Mouse (Mus musculus): Measurements from ENCODE around the gene Rpap3. TPM values are rescaled to one million over a fixed set of nuclear protein-coding genes. Genes with fewer than 3 reads are reported as not detected.
"Not testable (repeated sequence)": the region's sequence is repeated elsewhere in the genome, so short reads cannot be mapped to it uniquely, and the experiment has no call there.

The Rpap3 gene
- polyA plus RNA-seq, 1 experiment: not detected

- 96% methylated on average over 9 of the region's 9 CpGs for WGBS
- no peak for TF ChIP-seq POLR2A (IDR thresholded peaks at IDR 0.05; ENCODE audit: insufficient read depth, low read depth, low read length)
- no peak for TF ChIP-seq CTCF (IDR thresholded peaks at IDR 0.05; ENCODE audit: insufficient read depth, low read depth, low read length)
- Histone ChIP-seq H3K27ac (ENCODE audit: insufficient read depth, low read depth, low read length) (no peak overlapping the region), H3K4me1 (ENCODE audit: control insufficient read depth, insufficient read depth, low read length) (peaks cover 8% of the 10 kb centered on the region; the same call in 1 of the 2 replicates), H3K4me3 (ENCODE audit: insufficient read depth, low read depth, low read length) (no peak overlapping the region)
Observed at GRCm38 (mm10) chr15:97684118-97684517, 21.5 kb downstream of the Rpap3 start.

- WGBS: 87% methylated on average over 8 of the region's 8 CpGs
- TF ChIP-seq CTCF (IDR thresholded peaks at IDR 0.05; ENCODE audit: insufficient read depth, low read depth, low read length) (no peak), POLR2A (IDR thresholded peaks at IDR 0.05; ENCODE audit: insufficient read depth, low read depth, low read length) (no peak)
- Histone ChIP-seq H3K4me1 (ENCODE audit: control insufficient read depth, insufficient read depth, low read length) (peaks cover 5% of the 10 kb centered on the region; the same call in 1 of the 2 replicates), H3K4me3 (ENCODE audit: insufficient read depth, low read depth, low read length) (no peak overlapping the region), H3K27ac (ENCODE audit: insufficient read depth, low read depth, low read length) (no peak overlapping the region)
Observed at GRCm38 (mm10) chr15:97682053-97682452, 23.6 kb downstream of the Rpap3 start.

GRCm38 (mm10) chr15:97679991-97680681, 25.5 kb downstream of the Rpap3 start:
- 69% methylated on average over 18 of the region's 18 CpGs for WGBS
- TF ChIP-seq POLR2A (IDR thresholded peaks at IDR 0.05; ENCODE audit: insufficient read depth, low read depth, low read length): no peak
- no peak for TF ChIP-seq CTCF (IDR thresholded peaks at IDR 0.05; ENCODE audit: insufficient read depth, low read depth, low read length)
- H3K4me3 ChIP-seq (ENCODE audit: insufficient read depth, low read depth, low read length): no peak overlapping the region
- no peak overlapping the region for H3K27ac ChIP-seq (ENCODE audit: insufficient read depth, low read depth, low read length)
- peaks cover 5% of the 10 kb centered on the region; the same call in 1 of the 2 replicates for H3K4me1 ChIP-seq (ENCODE audit: control insufficient read depth, insufficient read depth, low read length)

GRCm38 (mm10) chr15:97677341-97677740, 28.3 kb downstream of the Rpap3 start:
- no peak overlapping the region for H3K27ac ChIP-seq (ENCODE audit: insufficient read depth, low read depth, low read length)
- 95% methylated on average over 3 of the region's 3 CpGs for WGBS
- TF ChIP-seq POLR2A (IDR thresholded peaks at IDR 0.05; ENCODE audit: insufficient read depth, low read depth, low read length) (no peak), CTCF (IDR thresholded peaks at IDR 0.05; ENCODE audit: insufficient read depth, low read depth, low read length) (no peak)
- peaks cover 10% of the 10 kb centered on the region for H3K4me1 ChIP-seq (ENCODE audit: control insufficient read depth, insufficient read depth, low read length)
- no peak overlapping the region for H3K4me3 ChIP-seq (ENCODE audit: insufficient read depth, low read depth, low read length)

- H3K27ac ChIP-seq (ENCODE audit: insufficient read depth, low read depth, low read length): no peak overlapping the region
- TF ChIP-seq CTCF (IDR thresholded peaks at IDR 0.05; ENCODE audit: insufficient read depth, low read depth, low read length) (no peak), POLR2A (IDR thresholded peaks at IDR 0.05; ENCODE audit: insufficient read depth, low read depth, low read length) (no peak)
- H3K4me3 ChIP-seq (ENCODE audit: insufficient read depth, low read depth, low read length): no peak overlapping the region
- H3K4me1 ChIP-seq (ENCODE audit: control insufficient read depth, insufficient read depth, low read length): peaks cover 15% of the 10 kb centered on the region
- 86% methylated on average over 13 of the region's 13 CpGs for WGBS
Observed at GRCm38 (mm10) chr15:97675927-97676326, 29.7 kb downstream of the Rpap3 start.

GRCm38 (mm10) chr15:97674423-97674822, 31.2 kb downstream of the Rpap3 start:
- Histone ChIP-seq H3K4me3 (ENCODE audit: insufficient read depth, low read depth, low read length) (no peak overlapping the region), H3K27ac (ENCODE audit: insufficient read depth, low read depth, low read length) (no peak overlapping the region), H3K4me1 (ENCODE audit: control insufficient read depth, insufficient read depth, low read length) (peaks cover 9% of the 10 kb centered on the region)
- WGBS: 93% methylated on average over 4 of the region's 4 CpGs
- TF ChIP-seq CTCF (IDR thresholded peaks at IDR 0.05; ENCODE audit: insufficient read depth, low read depth, low read length) (no peak), POLR2A (IDR thresholded peaks at IDR 0.05; ENCODE audit: insufficient read depth, low read depth, low read length) (no peak)

GRCm38 (mm10) chr15:97673256-97674000, 32.2 kb downstream of the Rpap3 start:
- WGBS: 85% methylated on average over 7 of the region's 7 CpGs
- TF ChIP-seq CTCF (IDR thresholded peaks at IDR 0.05; ENCODE audit: insufficient read depth, low read depth, low read length): no peak
- no peak for TF ChIP-seq POLR2A (IDR thresholded peaks at IDR 0.05; ENCODE audit: insufficient read depth, low read depth, low read length)
- Histone ChIP-seq H3K4me1 (ENCODE audit: control insufficient read depth, insufficient read depth, low read length) (peaks cover 9% of the 10 kb centered on the region), H3K27ac (ENCODE audit: insufficient read depth, low read depth, low read length) (no peak overlapping the region), H3K4me3 (ENCODE audit: insufficient read depth, low read depth, low read length) (no peak overlapping the region)

GRCm38 (mm10) chr15:97672211-97672765, 33.3 kb downstream of the Rpap3 start:
- peak overlapping the region; percentile 11 for H3K27ac ChIP-seq (ENCODE audit: insufficient read depth, low read depth, low read length)
- 25% methylated on average over 9 of the region's 9 CpGs for WGBS
- H3K4me1 ChIP-seq (ENCODE audit: control insufficient read depth, insufficient read depth, low read length): peaks cover 9% of the 10 kb centered on the region
- no peak overlapping the region for H3K4me3 ChIP-seq (ENCODE audit: insufficient read depth, low read depth, low read length)
- no peak for TF ChIP-seq POLR2A (IDR thresholded peaks at IDR 0.05; ENCODE audit: insufficient read depth, low read depth, low read length)
- no peak for TF ChIP-seq CTCF (IDR thresholded peaks at IDR 0.05; ENCODE audit: insufficient read depth, low read depth, low read length)

- TF ChIP-seq POLR2A (IDR thresholded peaks at IDR 0.05; ENCODE audit: insufficient read depth, low read depth, low read length): no peak
- no peak for TF ChIP-seq CTCF (IDR thresholded peaks at IDR 0.05; ENCODE audit: insufficient read depth, low read depth, low read length)
- 80% methylated on average over 6 of the region's 6 CpGs for WGBS
- Histone ChIP-seq H3K27ac (ENCODE audit: insufficient read depth, low read depth, low read length) (no peak overlapping the region), H3K4me3 (ENCODE audit: insufficient read depth, low read depth, low read length) (no peak overlapping the region), H3K4me1 (ENCODE audit: control insufficient read depth, insufficient read depth, low read length) (peaks cover 9% of the 10 kb centered on the region)
Observed at GRCm38 (mm10) chr15:97670554-97670953, 35.1 kb downstream of the Rpap3 start.

GRCm38 (mm10) chr15:97668158-97668877, 37.3 kb downstream of the Rpap3 start:
- not testable (repeated sequence) for H3K4me3 ChIP-seq (ENCODE audit: insufficient read depth, low read depth, low read length); H3K27ac ChIP-seq (ENCODE audit: insufficient read depth, low read depth, low read length)
- H3K4me1 ChIP-seq (ENCODE audit: control insufficient read depth, insufficient read depth, low read length): peaks cover 12% of the 10 kb centered on the region
- 78% methylated on average over 17 of the region's 17 CpGs for WGBS

Measured in olfactory bulb, adult 2 months (tissue).